Mouse (Mus musculus): Measurements from ENCODE around the gene Hexim2.

Gene Hexim2

DNA sequence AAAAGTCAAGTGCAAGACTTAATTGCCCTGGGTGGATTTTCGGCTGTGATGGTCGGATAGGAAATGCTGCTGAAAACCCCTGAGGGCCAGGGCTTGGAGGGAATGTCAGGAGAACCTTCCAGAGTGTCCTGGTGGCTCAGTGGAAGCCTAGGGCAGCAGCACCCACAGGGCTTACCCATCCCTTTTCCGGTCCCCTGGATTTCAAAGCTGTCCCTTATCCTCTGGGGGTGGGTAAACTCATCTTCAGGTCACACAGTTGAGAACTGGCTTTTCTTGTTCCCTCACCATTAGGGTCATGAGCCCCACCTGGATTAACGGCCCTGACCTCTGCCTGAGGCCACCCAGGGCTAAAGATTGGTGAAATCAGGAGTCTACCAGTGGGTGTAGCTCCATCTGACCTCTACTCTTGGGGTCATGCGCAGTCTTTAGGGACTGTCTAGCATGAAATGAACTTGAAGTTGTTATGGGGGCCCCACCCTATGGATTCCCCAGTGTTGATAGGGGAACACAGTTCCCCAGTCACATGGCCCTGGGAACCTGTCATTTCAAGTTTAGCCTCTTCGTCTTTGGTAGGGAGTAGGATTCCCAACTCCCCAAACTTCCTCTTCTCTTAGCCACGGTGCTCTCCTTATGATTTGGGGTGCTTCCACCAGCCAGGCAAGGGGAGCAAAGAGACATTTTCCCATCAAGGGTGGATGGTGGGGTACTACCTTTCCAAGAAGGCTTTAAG, 41.0 kb downstream of the Hexim2 start:
- DNase-seq (ENCODE audit: low spot score) = no peak

DNA sequence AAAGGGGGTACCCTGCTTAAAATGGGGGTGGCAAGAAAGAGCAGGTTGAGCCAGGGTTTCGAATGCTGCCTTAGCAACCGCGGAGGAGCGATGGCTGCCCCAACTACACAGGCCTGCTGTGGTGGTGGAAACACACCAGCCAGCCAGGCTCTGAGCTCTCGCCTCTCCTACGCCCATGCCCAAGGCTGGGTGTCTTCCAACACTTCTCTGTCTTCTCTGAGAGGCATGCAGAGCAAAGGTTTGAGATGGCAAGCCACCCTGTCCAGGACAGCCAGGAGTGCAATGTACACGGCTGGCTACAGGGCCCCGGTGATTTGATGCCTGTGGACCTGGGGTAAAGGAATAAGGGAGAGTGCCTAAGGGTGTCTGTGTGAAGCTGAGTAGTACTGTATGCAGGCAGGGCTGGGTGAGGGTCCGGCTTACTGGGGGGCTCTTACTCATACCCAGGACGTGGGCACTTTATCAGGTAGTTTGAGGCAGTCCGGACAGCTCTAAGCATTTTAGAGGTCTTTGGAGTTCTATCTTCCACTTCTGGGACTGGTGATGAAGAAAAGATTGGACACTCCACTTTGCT, 41.6 kb downstream of the Hexim2 start:
- no peak for DNase-seq (ENCODE audit: low spot score)

DNA sequence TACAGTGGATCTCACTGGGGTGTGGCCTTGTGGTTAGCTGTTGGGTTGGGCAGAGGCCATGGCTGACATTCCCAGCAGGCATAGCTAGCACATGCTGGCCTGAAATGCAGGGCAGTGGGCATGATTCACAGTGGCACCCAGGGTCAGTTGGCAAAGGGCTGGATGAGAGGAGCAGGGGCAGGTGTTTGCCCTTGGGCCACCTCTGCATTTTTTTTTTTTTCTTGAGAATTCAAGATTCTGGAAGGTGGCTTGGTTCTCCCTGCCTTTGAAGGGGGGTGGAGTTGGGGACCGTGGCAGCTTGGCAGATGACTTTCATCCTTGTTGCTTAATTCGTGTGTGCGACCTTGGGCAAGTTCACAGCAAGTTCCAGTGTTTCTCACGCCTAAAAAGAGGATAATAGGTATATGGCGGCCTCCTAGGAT, 42.2 kb downstream of the Hexim2 start:
- DNase-seq (ENCODE audit: low spot score) = no peak

DNA sequence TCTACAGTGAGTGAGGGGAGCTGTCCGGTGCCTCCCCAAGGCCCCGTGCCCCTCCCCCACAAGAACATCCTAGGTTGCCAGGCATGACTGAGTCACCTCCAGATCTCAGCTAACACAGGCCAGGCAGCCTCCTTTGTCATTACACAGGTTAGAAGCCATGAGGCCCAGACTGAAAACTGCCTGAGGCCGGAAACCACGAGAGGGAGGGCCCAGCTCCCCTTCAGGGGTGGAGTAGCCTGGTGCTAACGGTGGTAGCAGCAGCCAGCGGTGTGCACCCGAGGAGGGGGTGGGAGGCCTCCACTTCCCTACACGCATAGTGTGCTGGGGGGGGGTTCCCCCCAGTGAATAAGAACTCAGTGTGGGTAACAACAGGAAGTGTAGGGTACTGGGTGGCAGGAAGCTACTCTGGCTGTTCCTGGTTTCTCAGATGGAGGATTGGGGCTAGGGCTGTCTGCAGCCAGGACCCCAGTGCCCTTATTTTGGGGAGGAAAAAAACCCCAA, 42.7 kb downstream of the Hexim2 start:
- no peak for DNase-seq (ENCODE audit: low spot score)

DNA sequence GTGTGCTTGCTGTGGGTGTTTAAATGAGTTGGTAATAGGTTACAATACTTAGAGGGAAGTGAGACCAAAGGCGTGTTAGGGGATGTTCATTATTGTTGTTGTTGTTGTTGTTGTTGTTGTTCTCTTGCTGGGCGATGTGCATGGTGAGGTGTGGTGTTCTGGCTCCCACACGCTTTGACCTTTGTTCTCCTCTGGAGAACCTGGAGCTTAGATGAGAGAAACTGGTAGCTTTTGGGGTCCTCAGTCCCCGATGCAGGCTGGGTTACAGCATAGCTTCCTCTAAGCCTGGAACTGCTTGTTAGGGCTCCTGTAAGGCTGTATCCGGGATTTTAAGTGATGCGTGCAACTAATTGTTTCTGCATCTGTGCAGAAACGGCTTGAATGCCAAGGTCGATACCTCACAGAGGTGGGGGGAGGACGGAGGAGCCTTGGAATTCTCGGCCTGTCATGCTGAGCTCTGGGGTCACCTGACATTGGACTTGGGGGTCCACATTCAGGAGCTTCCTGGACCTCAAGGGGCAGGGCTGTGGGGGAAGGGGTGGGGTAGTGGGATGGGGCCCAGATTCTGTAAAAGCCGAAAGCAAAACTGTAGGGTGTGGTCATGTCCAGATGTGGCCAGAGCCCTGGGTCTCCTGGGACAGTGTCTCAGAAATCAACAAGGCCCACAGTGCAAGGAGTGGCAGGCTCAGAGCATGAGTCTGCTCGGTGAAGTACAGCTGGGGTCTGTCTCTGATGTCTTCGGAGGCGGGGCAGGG, 43.6 kb downstream of the Hexim2 start:
- DNase-seq (ENCODE audit: low spot score) = no peak

DNA sequence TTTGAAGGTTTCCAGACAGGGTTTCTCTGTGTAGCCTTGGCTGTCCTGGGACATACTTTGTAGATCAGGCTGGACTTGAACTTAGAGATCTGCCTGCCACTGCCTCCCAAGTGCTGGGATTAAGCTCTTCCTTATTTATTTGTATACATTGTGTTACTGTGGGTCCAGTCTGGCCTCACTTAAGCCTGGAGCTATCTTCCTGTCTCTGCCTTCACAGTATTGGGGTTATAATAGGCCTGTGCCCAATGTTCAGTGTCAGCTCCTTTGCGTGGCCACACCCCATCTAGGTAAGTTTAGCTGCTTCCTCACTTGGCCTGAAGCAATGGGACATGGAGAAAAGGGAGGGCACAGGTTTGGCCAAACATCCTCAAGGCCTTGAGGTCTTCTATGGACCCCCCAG, 44.3 kb downstream of the Hexim2 start:
- DNase-seq (ENCODE audit: low spot score) = no peak

DNA sequence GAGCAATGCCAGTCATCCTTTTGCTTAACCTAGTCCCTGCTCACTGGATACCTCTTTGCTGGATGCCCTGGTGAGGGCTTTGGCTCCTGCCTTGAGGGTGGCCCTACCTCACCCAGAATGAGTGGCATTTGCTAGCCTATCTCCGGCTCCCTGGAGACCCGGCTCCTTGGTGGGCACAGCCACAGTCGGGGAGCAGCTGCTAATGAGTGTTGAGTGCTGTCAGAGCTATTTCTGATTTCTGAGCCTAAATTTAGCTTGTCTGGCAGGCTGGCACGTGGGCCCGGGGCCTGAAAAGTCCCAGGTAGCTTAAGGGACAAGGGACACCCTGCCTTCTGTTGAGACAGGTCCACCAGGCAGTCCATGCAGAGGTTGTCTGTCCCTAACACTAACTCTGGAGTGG, 45.0 kb downstream of the Hexim2 start:
- no peak for DNase-seq (ENCODE audit: low spot score)

DNA sequence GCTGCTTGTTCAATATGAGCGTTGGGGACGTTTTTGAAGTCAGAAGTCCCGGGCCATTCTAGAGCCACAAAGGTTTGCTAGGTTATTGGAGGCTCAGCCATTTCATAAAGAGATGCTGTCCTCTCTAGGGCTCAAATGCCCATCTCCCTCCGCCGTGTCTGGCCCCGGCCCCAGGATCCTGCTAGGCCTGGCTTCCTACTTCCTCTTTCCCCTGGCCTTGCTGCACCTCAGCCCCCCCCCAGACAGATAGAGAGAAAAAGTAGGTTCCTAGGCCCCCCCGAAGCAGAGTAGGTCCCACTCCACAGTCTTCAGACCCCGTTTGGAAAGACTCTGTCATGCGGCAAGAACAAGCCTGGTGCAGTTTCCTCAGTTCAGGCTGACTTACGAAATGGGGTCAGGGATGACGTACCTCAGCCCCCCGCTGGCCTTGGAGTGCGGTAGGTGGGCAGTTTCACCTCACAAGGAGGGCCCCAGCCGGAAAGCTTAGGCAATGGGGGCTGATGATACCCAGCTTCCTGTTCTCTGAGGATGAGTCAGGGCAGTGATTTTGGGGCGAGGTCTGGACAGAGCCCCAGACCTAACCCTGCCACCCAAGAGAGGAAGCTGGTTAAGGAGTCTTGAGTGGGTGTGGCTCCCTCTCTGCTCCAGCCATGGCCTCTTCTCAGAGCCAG, 45.7 kb downstream of the Hexim2 start:
- DNase-seq (ENCODE audit: low spot score) = no peak

DNA sequence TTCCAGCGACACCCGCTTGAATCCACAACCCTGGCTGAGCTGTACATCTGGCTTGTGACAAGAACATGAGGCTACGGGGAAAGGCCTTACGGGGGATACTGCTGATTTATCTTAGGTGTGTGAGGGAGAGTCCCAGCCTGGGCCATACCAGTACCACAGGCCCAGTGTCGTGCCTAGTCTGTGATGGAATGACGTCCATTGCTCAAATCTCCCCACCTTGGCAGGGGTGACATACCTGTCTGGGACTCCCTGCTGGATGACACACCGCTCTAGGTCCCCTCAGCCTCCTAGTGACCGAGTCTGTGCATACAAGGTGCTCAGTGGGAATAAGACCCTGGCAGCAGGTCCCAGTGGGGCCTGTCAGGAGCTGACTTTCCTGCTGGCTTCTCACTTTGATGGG, 46.5 kb downstream of the Hexim2 start:
- DNase-seq (ENCODE audit: low spot score) = no peak

DNA sequence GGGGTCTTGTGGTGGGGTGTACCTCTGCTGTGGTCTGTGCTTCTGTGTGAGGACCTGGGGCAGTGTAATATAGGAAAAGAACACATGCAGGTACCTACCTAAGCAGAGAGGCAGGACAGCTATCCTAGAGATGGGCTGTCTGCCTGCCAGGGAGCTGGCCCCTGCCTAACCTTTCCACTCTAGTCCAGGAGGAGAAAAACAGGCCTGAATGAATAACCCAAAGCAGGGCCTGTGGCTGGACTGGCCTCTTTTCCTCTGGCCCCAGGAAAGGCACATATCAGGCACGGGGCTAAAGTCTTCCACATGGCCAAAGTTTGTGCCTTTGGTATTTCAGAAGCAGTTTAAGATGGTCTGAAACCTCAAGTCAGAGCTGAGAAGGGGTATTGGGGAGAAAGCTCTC, 48.2 kb downstream of the Hexim2 start:
- DNase-seq (ENCODE audit: low spot score) = no peak

DNA sequence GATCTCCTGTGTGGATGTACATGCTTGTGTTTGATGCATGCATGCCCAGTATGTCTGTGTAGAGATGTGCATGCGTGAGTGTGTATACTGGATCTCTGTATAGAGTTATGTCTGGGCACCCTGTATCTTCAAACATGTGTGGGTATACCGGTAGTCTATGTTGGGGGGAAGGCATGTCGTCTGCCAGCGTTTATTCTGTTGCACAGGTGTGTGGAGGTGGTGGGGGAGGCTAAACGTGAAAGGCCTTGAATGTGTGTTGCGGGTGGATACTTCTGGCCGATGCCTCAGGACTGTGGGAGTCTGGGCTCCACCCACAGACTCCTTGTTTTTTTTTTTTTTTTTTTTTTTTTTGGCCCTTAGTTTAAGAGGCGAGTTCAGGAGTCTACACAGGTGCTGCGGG, 49.1 kb downstream of the Hexim2 start:
- no peak for DNase-seq (ENCODE audit: low spot score)

DNA sequence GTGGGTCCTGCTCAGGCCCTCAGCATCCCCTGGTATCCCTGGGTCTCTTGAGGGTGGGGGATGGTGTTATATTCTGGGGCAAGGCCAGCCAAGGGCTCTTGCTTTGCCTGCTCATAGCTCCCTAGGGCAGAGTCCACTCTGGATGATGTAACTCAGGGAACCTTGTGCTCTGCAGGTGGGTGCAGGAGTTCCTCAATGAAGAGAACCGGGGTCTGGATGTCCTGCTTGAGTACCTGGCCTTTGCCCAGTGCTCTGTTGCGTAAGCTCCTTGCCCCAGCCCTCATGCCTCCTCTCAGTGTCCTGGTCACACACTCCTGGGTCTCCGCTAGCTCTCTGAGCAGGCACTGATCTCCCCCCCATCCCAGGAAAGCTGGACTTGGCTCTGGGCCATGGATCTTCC, 49.7 kb downstream of the Hexim2 start:
- no peak for DNase-seq (ENCODE audit: low spot score)

DNA sequence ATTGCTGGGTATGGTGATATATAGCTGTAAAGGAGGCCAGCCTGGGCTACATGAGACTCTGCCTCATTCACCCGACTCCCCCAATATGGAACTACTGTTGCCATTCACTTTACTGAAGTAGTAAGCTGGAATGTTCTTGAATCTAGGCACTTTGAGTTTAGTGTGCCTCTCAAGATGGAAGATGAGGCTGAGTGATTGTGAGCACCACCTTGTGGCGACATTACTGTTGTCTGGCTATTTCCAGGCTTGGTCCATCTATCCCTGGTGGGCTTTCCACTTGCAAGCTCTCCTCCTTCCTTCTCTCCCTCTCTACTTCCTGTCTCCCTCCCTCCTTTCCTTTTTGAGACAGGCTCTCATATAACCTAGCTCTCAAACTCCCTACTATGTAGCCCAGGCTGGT, 52.7 kb downstream of the Hexim2 start:
- peak; percentile 55 for DNase-seq (ENCODE audit: low spot score)

All from urinary bladder, postnatal 14 days (tissue).